Comparison of ENCODE assay signal across 23 mouse cellular contexts in the genomic region with DNA sequence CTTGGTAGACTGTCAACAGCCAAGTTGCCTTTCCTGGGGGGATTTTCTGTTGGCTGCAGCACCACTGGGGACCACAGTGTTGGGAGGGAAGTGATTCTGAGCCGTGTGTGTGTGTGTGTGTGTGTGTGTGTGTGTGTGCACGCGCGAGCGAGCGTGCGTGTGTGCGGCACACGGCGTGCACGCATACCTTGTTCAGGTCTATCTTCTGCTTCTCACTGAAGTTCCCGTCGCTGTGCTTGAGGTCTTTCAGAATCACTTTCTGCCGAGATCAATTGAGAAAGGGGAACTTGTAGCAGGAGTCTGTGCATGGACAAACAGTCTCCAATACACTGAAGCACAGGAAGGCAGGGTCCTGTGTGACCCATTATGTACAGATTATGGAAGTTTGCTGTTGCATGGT. TPM values are rescaled to one million over a fixed set of nuclear protein-coding genes. Genes with fewer than 3 reads are reported as not detected.
DNase-seq lines count a peak whose midpoint lies in the region; ATAC-seq and TF ChIP-seq lines count a peak whose summit lies in the region.
"Had no signal": no experiment of that assay in that cellular context is flagged by ENCODE, and none has a peak within 500 bp of the region (broad histone marks: within the 10 kb centered on the region; RNA-seq: fewer than 3 reads in every experiment).

No protein-coding gene starts in this region.

- 0 out of 2 replicates have a peak overlapping the region, but pooled peaks have one; percentile 13 for H3K27ac ChIP-seq in spleen, adult 2 months (ENCODE audit: insufficient read depth, low read length)
- H3K27ac ChIP-seq in cerebellum, adult 2 months (ENCODE audit: insufficient read depth, low read length), result no peak overlapping the region
- H3K27ac ChIP-seq: embryonic facial prominence, embryonic 13.5 days; forebrain, embryonic 13.5 days; gastrocnemius, adult 2 months; heart, embryonic 10.5 days; hindbrain, embryonic 13.5 days; hindbrain, postnatal 0 days had no signal

- peaks cover 5% of the 10 kb centered on the region; the same call in 1 of the 2 replicates for H3K4me1 ChIP-seq in spleen, adult 2 months (ENCODE audit: control insufficient read depth, insufficient read depth, insufficient read length)
- H3K4me1 ChIP-seq in cerebellum, adult 2 months (ENCODE audit: control insufficient read depth, insufficient read depth, low read length), result no peaks in the 10 kb centered on the region
- H3K4me1 ChIP-seq: embryonic facial prominence, embryonic 13.5 days; forebrain, embryonic 13.5 days; hindbrain, embryonic 13.5 days had no signal

- H3K4me3 ChIP-seq in spleen, adult 2 months (ENCODE audit: extremely low read depth, insufficient read depth, insufficient read length), result no peak overlapping the region
- H3K4me3 ChIP-seq in cerebellum, adult 2 months (replicated peaks; ENCODE audit: insufficient read depth, low read depth, low read length), result no peak overlapping the region
- H3K4me3 ChIP-seq: embryonic facial prominence, embryonic 13.5 days; forebrain, embryonic 13.5 days; gastrocnemius, adult 2 months; heart, embryonic 10.5 days; hindbrain, embryonic 13.5 days had no signal

- H3K36me3 ChIP-seq in spleen, adult 2 months (ENCODE audit: control insufficient read depth, insufficient read depth, low read length), result no peaks in the 10 kb centered on the region
- no peaks in the 10 kb centered on the region for H3K36me3 ChIP-seq in splenic B cell, adult 2 months (ENCODE audit: control insufficient read depth, insufficient read depth, low read length, poor library complexity, severe bottlenecking)
- H3K36me3 ChIP-seq: embryonic facial prominence, embryonic 13.5 days; heart, embryonic 10.5 days; hindbrain, embryonic 13.5 days had no signal

- no peaks in the 10 kb centered on the region for H3K27me3 ChIP-seq in spleen, adult 2 months (ENCODE audit: control insufficient read depth, insufficient read depth, low read length)
- no peaks in the 10 kb centered on the region for H3K27me3 ChIP-seq in splenic B cell, adult 2 months (ENCODE audit: control insufficient read depth, insufficient read depth, low read length, poor library complexity, severe bottlenecking)
- no peaks in the 10 kb centered on the region for H3K27me3 ChIP-seq in cerebellum, adult 2 months (ENCODE audit: control insufficient read depth, insufficient read depth, low read length)
- H3K27me3 ChIP-seq: embryonic facial prominence, embryonic 13.5 days; forebrain, embryonic 13.5 days; hindbrain, embryonic 13.5 days had no signal

- peak; percentile 84 for ATAC-seq in common myeloid progenitor, adult 5-6 weeks (replicated peaks; ENCODE audit: low read depth, poor library complexity, severe bottlenecking)
- peak; percentile 94 for ATAC-seq in megakaryocyte, adult 5-6 weeks (ENCODE audit: poor library complexity, severe bottlenecking)
- ATAC-seq: forebrain, embryonic 13.5 days; forebrain, postnatal 0 days; hindbrain, postnatal 0 days had no signal

- no peak for TF ChIP-seq CTCF in spleen, adult 2 months (IDR thresholded peaks at IDR 0.05; ENCODE audit: extremely low read depth, insufficient read depth, insufficient read length, insufficient replicate concordance)
- no peak for TF ChIP-seq CTCF in cerebellum, adult 2 months (IDR thresholded peaks at IDR 0.05; ENCODE audit: borderline replicate concordance, insufficient read depth, low read depth, low read length)

- no peak for DNase-seq in spleen, adult 2 months (ENCODE audit: low read depth in 1 of 2, low spot score in 2 of 2)
- DNase-seq in spleen, postnatal 14 days (ENCODE audit: low spot score in 2 of 2), result no peak
- peak; percentile 87 for DNase-seq in splenic B cell, adult 2 months (ENCODE audit: low read depth, low spot score)
- no peak for DNase-seq in MN1 (ENCODE audit: low spot score)
- no peak for DNase-seq in adipocyte (ENCODE audit: low spot score)
- no peak for DNase-seq in cerebellum, adult 2 months
- DNase-seq: adrenal gland, postnatal 10 days; cerebellum, adult 18-20 months; cerebellum, postnatal 10 days; forebrain, postnatal 0 days; gastrocnemius, adult 2 months; gastrocnemius, postnatal 25 days; heart, adult 11 months; heart, postnatal 10 days; heart, postnatal 4 days had no signal

- WGBS in spleen, adult 2 months, result 29% methylated on average over 14 of the region's 14 CpGs
- 91% methylated on average over 14 of the region's 14 CpGs for WGBS in cerebellum, adult 2 months

- TF ChIP-seq POLR2A in spleen, adult 2 months (IDR thresholded peaks at IDR 0.05; ENCODE audit: low read depth, low read length), result no peak
- no peak for TF ChIP-seq POLR2A in cerebellum, adult 2 months (IDR thresholded peaks at IDR 0.05; ENCODE audit: borderline replicate concordance, insufficient read depth, low read length)

RNA-seq across cellular contexts. Expression of gene Gucy2c, which starts 53.4 kb away (rescaled TPM):
- 0.05 and 0.07 TPM in 2 replicates for polyA plus RNA-seq in spleen, adult 2 months (2012; rRNA removed)
- 0.37 TPM in 1 of 2 replicates, not detected in the other for total RNA-seq in common myeloid progenitor, adult 5-6 weeks (2017)
- total RNA-seq in megakaryocyte, adult 5-6 weeks (2015), result 0.27 TPM in 1 of 2 replicates, not detected in the other
- 0.11 TPM in 1 of 2 replicates, not detected in the other for total RNA-seq in megakaryocyte, adult 5-6 weeks (2017)
- 0.10 TPM in 2 replicates for polyA plus RNA-seq in cerebellum, adult 2 months (2012; rRNA removed)
- total RNA-seq: gastrocnemius, adult 2 months; gastrocnemius, postnatal 25 days; heart, postnatal 10 days; heart, postnatal 4 days had no signal
- polyA plus RNA-seq: embryonic facial prominence, embryonic 13.5 days; heart, embryonic 14.5 days had no signal
